Mouse (Mus musculus): ENCODE results near the gene H2al1n.

- TF ChIP-seq HCFC1 (IDR thresholded peaks at IDR 0.05; ENCODE audit: borderline replicate concordance, insufficient read depth, low read length): no peak
- TF ChIP-seq CHD2 (IDR thresholded peaks at IDR 0.05; ENCODE audit: low read depth, low read length): no peak
- no peak for TF ChIP-seq ZNF384 (IDR thresholded peaks at IDR 0.05; ENCODE audit: low read depth, low read length)
- TF ChIP-seq ZC3H11A (IDR thresholded peaks at IDR 0.05; ENCODE audit: borderline replicate concordance, low read depth, low read length): no peak
These were observed 18.3 kb downstream of the H2al1n start for GRCm38 (mm10) chrX:14229218-14229617.

All from ES-E14 (cell line).